Mouse (Mus musculus) lung, postnatal 0 days (tissue): ENCODE results near the gene Med19. TPM values are rescaled to one million over a fixed set of nuclear protein-coding genes. Genes with fewer than 3 reads are reported as not detected.

Experiments used
- ATAC-seq: fragments of 200-750 bp; cut with Nextera tagmentation; 2 replicates; pipeline ENCODE4 v1.8.0; 2017; ENCODE audit warnings: moderate library complexity
- DNase-seq: peaks from one replicate; pipeline ENCODE4 v3.0.0-alpha.2; 2016; ENCODE audit warnings: low spot score
- H3K27ac ChIP-seq: fragments of 300-500 bp; sonication (generic); 2 replicates; pipeline ENCODE4 v1.5.1; 2014; ENCODE audit warnings: antibody characterized with exemption, mild to moderate bottlenecking, low read length, mixed read lengths
- H3K27me3 ChIP-seq: fragments of 300-500 bp; sonication (generic); replicated peaks from 2 replicates; pipeline ENCODE4 v1.6.1; 2014; ENCODE audit warnings: low read length, mixed read lengths; ENCODE audit not compliant: insufficient read depth
- H3K36me3 ChIP-seq: fragments of 300-500 bp; sonication (generic); 2 replicates; pipeline ENCODE4 v1.6.1; 2014; ENCODE audit warnings: low read length, mixed read lengths; ENCODE audit not compliant: insufficient read depth
- H3K4me1 ChIP-seq: fragments of 300-500 bp; sonication (generic); 2 replicates; pipeline ENCODE4 v1.6.1; 2014; ENCODE audit warnings: antibody characterized with exemption, low read depth, low read length, mixed read lengths; ENCODE audit not compliant: insufficient read depth
- H3K4me2 ChIP-seq: fragments of 300-500 bp; sonication (generic); replicated peaks from 2 replicates; pipeline ENCODE4 v1.6.1; 2014; ENCODE audit warnings: low read depth, mild to moderate bottlenecking, low read length, moderate library complexity, mixed read lengths
- H3K4me3 ChIP-seq: fragments of 300-500 bp; sonication (generic); 2 replicates; pipeline ENCODE4 v1.5.1; 2014; ENCODE audit warnings: low read depth, low read length
- H3K9ac ChIP-seq: fragments of 300-500 bp; sonication (generic); replicated peaks from 2 replicates; pipeline ENCODE4 v1.6.1; 2014; ENCODE audit warnings: low read depth, mild to moderate bottlenecking
- H3K9me3 ChIP-seq: fragments of 300-500 bp; sonication (generic); 2 replicates; pipeline ENCODE4 v1.6.1; 2016; ENCODE audit warnings: low read length, mixed read lengths
- CTCF ChIP-seq: IDR thresholded peaks from 2 replicates; pipeline ENCODE4 v1.5.1; 2016; ENCODE audit warnings: antibody characterized with exemption, mild to moderate bottlenecking
- EP300 ChIP-seq: IDR thresholded peaks from 2 replicates; pipeline ENCODE4 v1.6.1; 2016; ENCODE audit warnings: antibody characterized with exemption, mild to moderate bottlenecking, control low read depth
- WGBS: fragments of 180-500 bp; shearing (Covaris S2); extraction: QIAGEN DNeasy Blood & Tissue Kit; methylation state at CpG from one replicate; pipeline ENCODE4 v1.1.7; 2014; 5-methylcytosine and 5-hydroxymethylcytosine counted together
- polyA plus RNA-seq: library from polyadenylated mRNA; unstranded; fragments of >200 nt; fragmentation: Nextera tagmentation; extraction: Ambion mirVana; gene quantifications from 2 replicates; pipeline ENCODE4 v1.2.1, GENCODE M21; 2015

Gene Med19
- polyA plus RNA-seq, 1 experiment from 2014 or later = 21.0 TPM

GRCm38 (mm10) chr2:84703497-84703896, 25.3 kb downstream of the Med19 start:
- ATAC-seq (no peak), DNase-seq (no peak)
- Histone ChIP-seq H3K4me2 (no peak overlapping the region), H3K4me3 (no peak overlapping the region), H3K9ac (no peak overlapping the region), H3K27me3 (no peaks in the 10 kb centered on the region), H3K27ac (no peak overlapping the region), H3K36me3 (no peaks in the 10 kb centered on the region), H3K9me3 (no peaks in the 10 kb centered on the region), H3K4me1 (no peaks in the 10 kb centered on the region)
- 83% methylated on average over 1 of the region's 1 CpGs for WGBS
- TF ChIP-seq CTCF = no peak
- no peak for TF ChIP-seq EP300

GRCm38 (mm10) chr2:84704329-84704728, 26.1 kb downstream of the Med19 start:
- 67% methylated on average over 5 of the region's 5 CpGs for WGBS
- peak; percentile 32 for DNase-seq
- Histone ChIP-seq H3K9ac (no peak overlapping the region), H3K4me3 (no peak overlapping the region), H3K4me1 (no peaks in the 10 kb centered on the region), H3K9me3 (no peaks in the 10 kb centered on the region), H3K27ac (0 out of 2 replicates have a peak overlapping the region, but pooled peaks have one; percentile 38), H3K36me3 (no peaks in the 10 kb centered on the region), H3K27me3 (no peaks in the 10 kb centered on the region), H3K4me2 (no peak overlapping the region)
- TF ChIP-seq EP300 (no peak), CTCF (no peak)
- no peak for ATAC-seq

- DNase-seq (peak; percentile 24), ATAC-seq (peak; percentile 44; the same call in 1 of the 2 replicates)
- Histone ChIP-seq H3K4me3 (no peak overlapping the region), H3K9ac (no peak overlapping the region), H3K4me2 (no peak overlapping the region), H3K27me3 (no peaks in the 10 kb centered on the region), H3K9me3 (no peaks in the 10 kb centered on the region), H3K27ac (peak overlapping the region; percentile 38; the same call in 1 of the 2 replicates), H3K4me1 (no peaks in the 10 kb centered on the region), H3K36me3 (no peaks in the 10 kb centered on the region)
- TF ChIP-seq EP300 (0 out of 2 replicates have a peak, but pooled peaks have one; percentile 13), CTCF (no peak)
- WGBS = 60% methylated on average over 1 of the region's 1 CpGs
Measured at GRCm38 (mm10) chr2:84705295-84705694, 27.1 kb downstream of the Med19 start.

- Histone ChIP-seq H3K9me3 (no peaks in the 10 kb centered on the region), H3K27ac (no peak overlapping the region), H3K36me3 (no peaks in the 10 kb centered on the region), H3K4me3 (no peak overlapping the region), H3K9ac (no peak overlapping the region), H3K4me1 (no peaks in the 10 kb centered on the region), H3K27me3 (no peaks in the 10 kb centered on the region), H3K4me2 (no peak overlapping the region)
- ATAC-seq (no peak), DNase-seq (no peak)
- WGBS = 72% methylated on average over 1 of the region's 1 CpGs
- TF ChIP-seq CTCF (no peak), EP300 (no peak)
Measured at GRCm38 (mm10) chr2:84707523-84707922, 29.3 kb downstream of the Med19 start.

DNA sequence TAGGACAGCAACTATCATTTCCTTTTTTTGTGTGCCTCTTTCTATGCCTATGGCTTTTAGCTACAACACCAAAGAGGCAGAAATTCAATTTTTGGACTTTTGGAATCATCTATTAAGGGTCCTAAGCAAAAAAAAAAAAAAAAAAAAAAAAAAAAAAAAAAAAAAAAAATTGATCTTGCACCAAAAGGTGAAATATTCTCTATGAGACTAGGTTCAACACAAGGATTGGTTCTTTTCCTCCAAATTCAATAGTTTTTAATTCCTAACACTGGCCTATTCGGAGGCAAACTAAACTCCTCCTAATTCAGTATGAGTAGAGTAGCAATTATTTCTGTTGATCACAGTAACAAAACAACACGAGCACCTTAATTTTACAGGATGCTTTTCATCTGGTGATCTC, 33.7 kb downstream of the Med19 start:
- Histone ChIP-seq H3K4me2 (no peak overlapping the region), H3K27me3 (no peaks in the 10 kb centered on the region), H3K4me3 (no peak overlapping the region), H3K27ac (no peak overlapping the region), H3K36me3 (no peaks in the 10 kb centered on the region), H3K9ac (no peak overlapping the region), H3K9me3 (no peaks in the 10 kb centered on the region), H3K4me1 (no peaks in the 10 kb centered on the region; the same call in 1 of the 2 replicates)
- no peak for DNase-seq
- 87% methylated on average over 2 of the region's 2 CpGs for WGBS
- TF ChIP-seq EP300 (no peak), CTCF (no peak)
- no peak for ATAC-seq

DNA sequence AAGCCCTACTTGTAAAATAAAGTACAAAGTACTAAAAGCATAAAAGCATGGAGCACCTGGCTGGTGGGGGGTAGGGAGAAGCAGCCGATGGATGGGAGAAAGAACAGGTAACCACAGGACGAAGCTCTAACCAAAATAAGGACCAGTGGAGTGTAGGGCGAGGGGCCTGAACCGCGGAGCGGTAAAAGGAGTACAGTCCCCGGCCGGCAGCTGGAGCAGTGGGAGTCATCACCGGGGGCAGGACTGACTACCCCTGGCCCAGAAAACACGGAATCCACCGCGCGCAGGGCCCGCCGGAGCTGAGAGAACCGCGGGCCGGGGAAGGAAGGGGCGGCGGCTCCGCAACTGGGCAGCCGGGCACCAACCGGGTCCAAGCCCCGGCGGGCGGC, 36.2 kb downstream of the Med19 start:
- Histone ChIP-seq H3K27ac (peak overlapping the region; percentile 97), H3K4me3 (peak overlapping the region; percentile 92), H3K9me3 (no peaks in the 10 kb centered on the region), H3K4me2 (peak overlapping the region; percentile 84), H3K36me3 (no peaks in the 10 kb centered on the region), H3K27me3 (no peaks in the 10 kb centered on the region), H3K9ac (peak overlapping the region; percentile 90), H3K4me1 (no peaks in the 10 kb centered on the region; the same call in 1 of the 2 replicates)
- DNase-seq = no peak
- TF ChIP-seq EP300 (no peak), CTCF (no peak)
- ATAC-seq = no peak
- 0% methylated on average over 17 of the region's 26 CpGs for WGBS
